Mouse (Mus musculus): Measurements from ENCODE around the gene Gda. TPM values are rescaled to one million over a fixed set of nuclear protein-coding genes. Genes with fewer than 3 reads are reported as not detected.

Gene Gda
- total RNA-seq (2022): 1 to 10 TPM; 5.3 to 8.1 (median 7.0) TPM

DNA sequence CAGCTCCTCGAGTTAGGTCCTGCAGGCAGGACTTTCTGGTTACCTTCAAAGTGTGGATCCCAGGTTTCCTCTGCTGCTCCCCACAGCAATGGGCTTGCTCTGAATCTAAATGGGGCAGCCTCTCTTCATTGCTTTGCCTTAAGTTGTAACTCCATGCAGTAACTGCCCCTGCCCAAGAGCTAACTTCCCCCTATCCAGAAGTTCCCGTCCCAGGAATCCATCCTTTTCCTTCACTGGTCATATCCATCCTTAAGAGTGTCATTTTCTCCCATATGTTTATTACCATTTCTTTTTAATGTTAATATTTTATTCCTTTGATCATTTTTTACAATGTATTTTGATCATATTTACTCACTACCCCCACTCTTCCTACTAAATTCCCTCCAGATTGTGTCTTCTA, at the start of gene Gda:
Gene Gda, minus strand, starts transcription at position 101 of the 400 bp plus-strand sequence.
- no peak for DNase-seq (ENCODE audit: low spot score in 2 of 2)

DNA sequence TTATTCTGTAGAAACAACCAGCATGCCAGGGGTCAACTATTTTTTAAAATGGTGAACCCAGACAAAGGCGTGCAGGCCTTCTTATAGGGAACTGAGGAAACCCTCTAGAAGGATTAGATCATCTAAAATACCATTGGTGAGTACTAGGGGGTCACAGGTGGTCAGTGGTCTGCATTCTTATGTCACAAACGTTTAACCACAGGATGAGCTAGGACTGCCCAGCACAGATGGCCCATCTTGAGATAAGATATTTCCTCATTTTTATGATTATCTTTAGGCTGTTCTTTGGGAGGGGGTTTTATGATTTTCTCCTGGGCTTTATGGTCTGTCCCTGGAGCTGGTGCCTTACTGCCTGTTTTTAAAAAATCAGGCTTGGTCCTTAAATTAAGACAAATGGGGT, 47.0 kb upstream of the Gda start:
- DNase-seq (ENCODE audit: low spot score in 2 of 2): no peak

DNA sequence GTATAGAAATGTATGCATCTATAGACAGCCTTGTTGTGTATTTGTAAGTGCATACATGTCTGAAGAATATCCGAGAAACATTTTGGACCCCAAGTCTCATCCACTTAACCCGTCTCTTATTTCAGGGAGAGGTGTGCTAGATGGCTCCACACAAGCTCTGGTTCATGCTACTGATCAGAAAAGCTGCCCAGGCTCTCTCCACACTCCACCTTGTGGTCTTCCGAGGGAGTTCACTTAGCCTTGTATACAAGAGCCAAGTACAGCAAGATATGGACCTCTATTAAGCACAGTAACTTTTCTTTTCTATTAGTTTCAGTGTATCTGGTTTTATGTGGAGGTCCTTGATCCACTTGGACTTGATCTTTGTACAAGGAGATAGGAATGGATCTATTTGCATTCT, 36.9 kb upstream of the Gda start:
- peak; percentile 11 to 13 for DNase-seq (ENCODE audit: low spot score in 2 of 2)

DNA sequence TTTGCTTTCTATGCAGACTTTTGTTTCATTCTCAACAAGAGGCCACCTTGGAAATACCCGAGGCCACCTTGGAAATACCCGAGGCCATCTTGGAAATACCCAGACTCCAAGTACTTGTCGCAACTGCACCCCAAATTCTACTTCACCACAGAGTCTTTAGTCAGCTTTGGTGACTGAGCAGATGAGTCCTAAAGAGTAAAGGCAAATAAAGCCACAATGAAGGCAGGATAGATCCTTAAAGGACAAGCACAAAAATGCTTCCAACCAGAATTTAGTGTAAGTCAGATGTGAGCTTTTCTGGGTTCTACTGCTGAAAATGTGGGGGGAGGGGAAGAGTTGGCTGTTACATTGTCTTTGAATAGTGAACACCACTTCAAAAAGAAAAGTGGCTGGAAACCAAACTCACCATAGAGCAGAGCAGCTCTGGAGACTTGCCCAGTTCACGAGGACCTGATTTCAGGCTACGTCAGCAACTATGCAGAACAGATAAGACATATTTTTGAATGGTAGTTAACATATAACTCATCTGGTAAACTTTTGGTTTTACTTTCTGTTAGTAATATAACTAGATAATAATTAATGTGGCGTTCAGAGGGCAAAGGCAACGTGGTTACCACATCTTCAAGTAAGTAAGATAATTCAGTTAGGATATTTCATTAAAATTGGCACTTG, 34.5 kb upstream of the Gda start:
- DNase-seq (ENCODE audit: low spot score in 2 of 2): no peak

DNA sequence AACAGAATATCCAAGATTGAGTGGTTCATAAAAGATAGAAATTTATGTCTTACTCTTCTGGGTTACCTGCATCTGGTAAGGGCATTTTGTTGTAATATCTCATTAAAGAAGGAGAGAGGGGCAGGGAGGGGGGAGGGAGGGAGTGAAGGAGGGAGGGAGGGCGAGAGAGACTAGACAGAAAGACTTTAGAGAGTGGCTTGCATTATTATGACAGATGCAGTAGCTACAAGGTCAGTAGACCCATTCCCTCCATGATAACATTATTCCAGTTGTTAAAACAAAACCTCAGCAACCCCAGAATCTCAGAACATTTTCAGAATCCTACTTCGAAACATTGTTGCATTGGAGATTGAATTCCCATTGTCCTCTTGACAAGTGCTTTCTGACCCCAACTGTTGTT, 33.9 kb upstream of the Gda start:
- DNase-seq (ENCODE audit: low spot score in 2 of 2): no peak

DNA sequence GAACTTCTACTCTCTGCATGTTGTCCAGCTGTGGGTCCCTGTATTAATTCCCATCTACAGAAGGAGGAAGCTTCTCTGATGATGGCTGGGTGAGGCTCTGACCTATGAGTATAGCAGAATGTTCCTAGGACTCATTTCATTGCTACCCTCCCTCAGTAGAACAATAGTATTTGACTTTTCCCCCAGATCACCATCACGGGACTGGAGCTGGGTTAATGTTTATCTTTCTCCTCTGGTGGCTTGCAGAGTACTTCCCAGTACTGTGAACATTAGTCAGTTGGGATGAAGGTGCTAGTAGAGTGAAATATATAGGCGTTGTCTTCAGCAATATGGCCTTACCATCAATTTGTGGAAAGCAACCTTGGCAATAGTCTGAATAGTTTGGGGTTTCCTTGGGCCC, 31.5 kb upstream of the Gda start:
- no peak for DNase-seq (ENCODE audit: low spot score in 2 of 2)

DNA sequence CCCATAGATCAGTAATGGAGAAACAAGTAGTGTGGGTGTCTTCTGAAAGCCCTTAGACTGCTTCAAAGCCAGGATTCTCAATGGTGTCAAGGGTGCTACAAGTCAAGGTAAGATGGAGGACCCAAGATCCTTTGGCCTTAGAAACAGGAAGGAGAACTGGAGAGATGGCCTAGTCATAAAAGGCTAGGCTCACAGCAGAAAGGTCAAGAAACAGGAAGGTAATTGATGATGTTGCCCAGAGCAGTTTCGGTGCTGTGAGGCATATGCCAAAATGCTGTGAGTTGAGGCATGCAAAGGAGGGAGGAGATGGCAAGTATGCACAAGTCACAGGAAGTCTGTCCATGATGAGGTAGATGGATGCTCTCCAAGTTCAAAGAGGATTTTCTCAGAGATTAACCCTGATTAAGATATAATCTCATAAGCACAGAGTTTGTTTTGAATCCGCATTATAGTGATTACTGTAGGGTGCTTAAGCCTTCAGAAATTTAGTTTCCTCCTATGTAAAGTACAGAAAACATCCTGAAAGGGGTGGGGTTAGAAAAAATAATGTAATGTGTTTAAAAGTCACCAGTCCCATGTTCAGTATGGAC, 26.2 kb upstream of the Gda start:
- DNase-seq (ENCODE audit: low spot score in 2 of 2): no peak

DNA sequence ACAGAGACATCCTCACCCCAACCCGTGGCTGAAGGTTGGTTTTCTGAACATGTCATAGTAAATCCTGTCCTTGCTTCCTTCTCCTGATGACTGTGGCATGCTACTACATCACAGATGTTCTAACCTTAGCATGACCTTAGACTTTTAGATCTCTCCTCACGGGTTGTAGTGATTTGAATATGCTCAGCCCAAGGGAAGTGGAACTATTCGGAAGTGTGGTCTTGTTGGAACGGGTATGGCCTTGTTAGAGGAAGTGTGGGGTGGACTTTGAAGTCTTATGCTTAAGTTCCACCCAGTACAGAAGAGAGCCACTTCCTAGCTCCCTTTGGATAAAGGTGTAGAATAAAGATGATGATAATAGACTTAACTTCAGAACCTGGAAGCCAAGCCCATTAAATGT, 22.6 kb upstream of the Gda start:
- no peak for DNase-seq (ENCODE audit: low spot score in 2 of 2)

DNA sequence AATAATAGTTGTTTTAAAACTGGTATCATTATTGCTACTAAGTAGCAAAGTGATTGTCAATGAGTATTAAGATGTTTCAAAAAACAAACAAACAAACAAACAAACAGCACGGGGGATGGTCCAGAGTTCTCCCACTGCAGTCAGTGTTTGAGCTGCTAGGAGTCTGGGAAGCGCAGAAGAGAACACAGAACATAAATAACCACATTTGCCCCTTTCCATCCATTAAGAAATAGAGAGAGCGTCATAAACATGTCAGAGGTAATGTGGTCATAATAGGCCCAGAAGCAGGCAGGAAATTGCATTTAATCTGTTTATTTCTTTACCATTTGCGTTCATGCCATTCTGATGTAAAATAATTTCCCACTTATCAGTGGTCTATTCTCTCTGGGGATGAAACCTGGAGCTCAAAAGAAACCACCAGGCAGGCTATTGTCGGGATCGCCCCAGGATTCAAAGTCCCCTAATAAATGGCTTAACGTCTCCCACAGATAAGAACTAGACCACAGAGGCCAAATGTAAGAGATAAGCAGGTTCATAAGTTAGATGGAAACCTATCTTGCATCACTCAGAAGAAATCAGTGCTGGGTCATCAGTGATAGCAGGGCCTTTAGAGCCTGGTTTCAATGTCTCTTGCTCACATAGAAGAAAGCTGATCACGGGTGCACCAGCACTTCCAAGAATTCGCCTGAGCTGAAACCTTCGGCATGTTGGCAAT, 20.7 kb upstream of the Gda start:
- DNase-seq (ENCODE audit: low spot score in 2 of 2): no peak

DNA sequence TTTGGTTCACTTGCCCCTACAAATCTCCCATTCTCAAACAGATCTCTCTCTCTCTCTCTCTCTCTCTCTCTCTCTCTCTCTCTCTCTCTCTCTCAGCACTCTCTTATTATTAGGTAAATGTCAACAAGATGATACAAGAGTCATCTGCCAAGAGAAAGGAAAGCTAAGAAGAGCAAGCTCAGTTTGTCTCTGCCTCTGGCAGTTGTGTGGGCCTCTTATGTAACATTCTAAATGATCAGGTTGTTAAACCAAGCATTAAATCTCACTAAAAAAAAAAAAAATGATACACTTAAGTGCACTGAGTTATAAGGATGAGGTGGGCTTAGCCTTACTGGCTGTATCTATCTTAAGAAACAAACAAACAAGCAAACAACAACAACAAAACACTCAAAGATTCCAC, 18.1 kb upstream of the Gda start:
- DNase-seq (ENCODE audit: low spot score in 2 of 2): no peak

DNA sequence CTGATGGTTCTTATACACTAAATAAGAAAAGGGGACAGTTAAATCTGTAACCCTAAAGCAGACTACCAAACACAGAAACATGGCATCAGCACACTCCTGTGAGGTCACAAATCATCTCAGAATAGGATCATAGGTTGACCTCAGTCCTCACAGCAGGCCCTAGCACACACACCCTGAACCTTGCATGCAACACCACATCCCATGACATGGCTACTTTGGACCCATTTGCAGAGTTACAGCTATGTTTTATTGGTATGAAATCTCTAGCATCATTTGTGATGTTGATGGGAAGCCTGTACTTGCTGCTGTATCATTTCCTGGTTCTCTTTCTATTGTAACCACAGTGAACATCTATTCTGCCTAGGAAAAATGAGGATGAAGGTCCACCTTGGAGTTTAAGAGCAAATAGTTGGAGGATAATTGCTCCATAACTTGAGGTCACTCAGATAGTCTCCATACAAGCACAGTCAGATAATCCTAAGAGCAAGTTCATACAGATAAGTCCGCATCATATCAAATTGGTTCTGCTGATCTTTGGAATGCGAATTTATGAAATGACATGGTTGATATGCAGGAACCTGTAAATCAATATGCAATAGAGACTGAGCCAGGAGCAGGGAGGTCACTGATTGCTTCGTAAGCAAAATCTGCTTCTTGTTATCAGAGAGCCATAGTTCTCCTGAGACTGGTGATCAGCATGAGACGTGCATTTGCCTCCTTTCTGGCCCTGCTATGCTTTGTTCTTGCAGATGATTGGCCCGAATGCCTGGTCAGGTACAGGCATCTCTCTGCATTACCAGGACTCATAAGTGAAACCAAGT, 14.1 kb upstream of the Gda start:
- no peak for DNase-seq (ENCODE audit: low spot score in 2 of 2)

DNA sequence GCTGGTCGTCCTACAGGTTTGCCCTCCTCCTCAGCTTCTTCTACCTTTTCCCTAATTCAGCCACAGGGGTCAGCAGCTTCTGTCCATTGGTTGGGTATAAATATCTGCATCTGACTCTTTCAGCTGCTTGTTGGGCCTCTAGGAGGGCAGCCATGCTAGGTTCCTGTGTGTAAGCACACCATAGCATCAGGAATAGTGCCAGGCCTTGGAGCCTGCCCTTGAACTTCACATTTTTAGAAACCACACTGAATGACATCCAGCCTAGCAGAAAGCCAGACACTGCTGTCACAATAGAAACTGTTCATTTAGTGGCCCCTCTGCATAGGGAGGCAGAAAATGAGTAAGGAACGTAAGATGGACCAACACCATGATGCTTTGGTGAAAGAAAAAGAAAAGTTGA, 8.9 kb upstream of the Gda start:
- DNase-seq (ENCODE audit: low spot score in 2 of 2): no peak

DNA sequence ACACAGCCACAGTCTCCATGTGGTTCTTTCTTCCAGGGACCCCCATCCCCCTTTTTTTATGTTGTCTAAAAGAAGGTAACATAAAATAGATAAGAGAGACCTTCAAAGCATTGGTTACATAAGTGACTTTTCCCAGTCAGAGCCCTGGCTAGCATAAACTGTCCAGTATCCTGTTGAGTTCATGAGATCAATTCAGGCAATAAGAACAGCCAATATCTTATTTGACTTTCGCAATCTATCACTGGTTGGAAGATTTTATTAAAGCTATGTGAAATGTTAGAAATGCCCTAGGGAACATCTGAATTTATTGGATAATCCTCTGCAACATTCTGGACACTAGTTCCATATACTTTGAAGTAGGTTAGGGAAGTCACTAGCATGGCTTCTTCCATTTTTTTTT, 7.8 kb upstream of the Gda start:
- DNase-seq (ENCODE audit: low spot score in 2 of 2): no peak

DNA sequence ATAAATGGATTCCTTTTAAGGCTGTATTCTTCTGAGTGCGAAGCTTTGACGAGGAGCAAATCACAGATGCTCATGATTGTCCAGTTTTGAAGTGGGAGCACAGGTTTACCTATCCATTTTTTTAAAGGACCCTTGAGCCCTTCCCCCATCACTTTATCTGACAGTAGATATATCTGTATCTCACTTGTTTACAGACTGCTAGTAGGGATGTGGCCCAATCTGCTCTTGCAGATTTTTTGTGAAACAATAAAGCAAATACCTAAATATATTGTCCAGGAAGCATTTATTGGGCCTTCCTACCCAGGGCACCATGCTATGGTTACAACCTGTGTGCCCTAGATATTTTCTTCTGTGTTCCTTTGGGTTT, 6.8 kb upstream of the Gda start:
- DNase-seq (ENCODE audit: low spot score in 2 of 2): no peak

DNA sequence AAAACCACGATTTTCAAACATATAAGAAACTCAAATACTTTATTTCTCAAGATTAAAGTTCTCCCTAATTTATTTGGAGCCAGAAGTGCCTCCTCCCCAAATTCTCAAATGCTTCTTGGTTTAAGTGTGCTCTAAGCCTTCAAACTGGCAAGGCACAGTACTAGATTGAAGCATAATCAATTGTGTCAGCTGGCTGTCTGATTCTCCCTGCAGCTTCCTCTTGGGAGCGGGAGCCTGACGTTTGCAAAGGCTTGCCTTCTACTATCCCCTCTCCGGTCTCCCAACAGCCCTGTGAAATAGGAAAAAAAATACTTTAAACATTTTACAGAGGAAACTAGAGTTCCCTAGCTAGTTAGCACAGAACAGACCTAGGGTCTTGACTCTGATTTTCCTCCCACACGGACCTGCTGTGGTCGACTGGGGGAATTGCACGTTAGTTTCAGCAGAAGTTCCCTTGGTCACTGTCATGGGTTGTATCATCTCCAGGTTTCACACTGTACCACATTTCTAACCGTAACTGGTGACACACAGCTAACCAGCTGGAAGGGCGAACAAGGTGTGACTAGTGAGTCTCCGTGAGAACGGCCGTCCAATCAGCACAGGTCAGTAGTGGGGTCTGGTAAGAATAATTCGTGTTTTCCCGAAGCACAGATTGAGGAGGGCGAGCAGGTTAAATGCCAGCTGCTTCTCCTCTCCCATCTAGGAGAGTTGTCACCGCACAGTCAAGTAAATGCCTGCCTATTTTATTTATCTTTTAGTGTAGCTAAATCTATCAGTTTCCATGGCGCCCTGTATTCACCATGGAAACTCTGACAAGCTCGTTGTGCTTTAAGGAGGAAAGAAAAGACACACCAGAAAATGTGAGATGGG, 6.2 kb upstream of the Gda start:
- no peak for DNase-seq (ENCODE audit: low spot score in 2 of 2)

DNA sequence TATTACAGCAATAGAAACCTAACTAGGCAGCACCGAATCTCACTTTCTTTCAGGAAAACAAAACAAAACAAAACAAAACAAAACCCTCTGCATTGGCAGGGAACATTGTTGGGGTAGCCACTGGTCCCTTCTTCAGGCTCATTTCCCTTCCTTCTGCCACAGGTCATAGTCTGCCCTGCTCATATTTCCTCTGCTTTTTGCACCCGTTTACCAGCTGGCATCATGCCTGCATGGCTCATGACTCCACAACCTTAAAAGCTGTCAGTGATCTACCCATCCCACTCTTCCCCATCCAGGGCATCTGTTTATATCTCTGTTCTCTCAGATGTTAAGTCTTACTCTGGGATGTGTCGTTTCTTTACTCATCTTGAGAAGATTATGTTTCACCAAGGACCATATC, 5.3 kb upstream of the Gda start:
- no peak for DNase-seq (ENCODE audit: low spot score in 2 of 2)

DNA sequence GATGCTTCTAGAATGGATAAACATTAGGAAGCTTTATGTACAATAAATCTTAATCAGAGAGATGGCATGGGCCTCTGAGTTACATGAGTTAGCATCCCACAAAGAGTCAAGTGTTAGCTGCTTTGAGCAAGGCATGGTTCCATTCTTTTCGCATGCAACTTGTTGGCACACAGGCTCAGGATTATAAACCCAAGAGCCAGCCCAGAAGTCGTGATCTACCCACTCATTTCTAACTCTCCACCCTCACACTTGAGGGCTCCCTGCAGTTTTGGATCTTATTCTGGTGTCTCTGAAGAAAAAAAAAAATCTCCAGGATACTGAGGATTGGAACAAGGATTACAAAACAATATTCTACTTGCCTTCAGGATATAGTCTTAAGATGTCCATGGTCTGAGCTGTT, 4.5 kb upstream of the Gda start:
- no peak for DNase-seq (ENCODE audit: low spot score in 2 of 2)

DNA sequence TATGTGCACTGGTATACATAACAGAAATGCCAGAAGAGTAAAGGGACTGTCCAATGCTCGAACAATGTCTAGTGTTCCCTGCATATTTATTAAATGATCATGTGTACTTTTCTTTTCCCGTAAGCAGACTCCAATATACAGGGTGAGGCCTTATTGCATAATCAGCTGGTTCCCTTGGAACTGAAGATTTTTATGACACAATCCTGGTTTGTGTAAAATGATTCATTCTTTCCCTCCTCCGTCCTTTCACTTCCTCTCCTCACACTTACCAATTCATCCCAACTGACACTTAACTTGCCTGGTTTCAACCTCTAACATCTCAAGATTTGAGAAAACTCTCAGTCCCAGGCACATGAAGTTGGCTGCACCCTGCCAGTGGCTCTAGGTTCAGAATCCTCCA, 3.5 kb upstream of the Gda start:
- no peak for DNase-seq (ENCODE audit: low spot score in 2 of 2)

DNA sequence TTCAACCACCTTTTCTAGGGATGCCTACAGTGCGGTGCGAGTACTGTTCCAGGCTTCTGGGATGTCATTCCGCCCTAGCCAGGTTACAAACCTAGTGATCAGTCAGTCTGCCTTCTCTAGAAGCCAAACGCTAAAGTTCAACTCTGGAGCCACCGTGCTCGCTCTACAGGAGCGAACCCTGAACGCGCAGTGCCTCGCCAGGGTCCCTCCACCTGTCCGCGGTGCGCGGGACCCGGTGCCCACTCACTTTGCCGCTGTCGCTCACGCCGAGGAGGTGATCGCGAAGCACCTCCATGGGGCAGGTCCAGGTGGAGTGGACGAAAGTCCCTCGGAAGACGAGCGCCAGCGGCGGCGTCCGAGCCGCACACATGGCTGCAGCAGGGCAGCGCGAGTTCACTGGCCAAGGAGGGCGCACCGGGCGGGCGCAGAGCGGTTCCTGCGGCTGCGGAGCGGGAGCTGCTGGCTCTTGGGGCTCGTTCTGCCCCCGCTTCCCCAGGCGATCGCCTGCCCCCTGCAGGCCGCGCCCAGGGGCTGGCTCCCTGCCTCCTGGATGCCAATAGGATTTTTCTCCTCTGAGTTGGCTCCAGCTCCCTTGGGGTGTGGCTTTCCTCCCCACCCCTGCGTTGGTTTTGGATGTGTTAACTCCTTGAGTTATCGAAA, 994 bp downstream of the Gda start:
- DNase-seq (ENCODE audit: low spot score in 2 of 2): peak; percentile 73 to 78

DNA sequence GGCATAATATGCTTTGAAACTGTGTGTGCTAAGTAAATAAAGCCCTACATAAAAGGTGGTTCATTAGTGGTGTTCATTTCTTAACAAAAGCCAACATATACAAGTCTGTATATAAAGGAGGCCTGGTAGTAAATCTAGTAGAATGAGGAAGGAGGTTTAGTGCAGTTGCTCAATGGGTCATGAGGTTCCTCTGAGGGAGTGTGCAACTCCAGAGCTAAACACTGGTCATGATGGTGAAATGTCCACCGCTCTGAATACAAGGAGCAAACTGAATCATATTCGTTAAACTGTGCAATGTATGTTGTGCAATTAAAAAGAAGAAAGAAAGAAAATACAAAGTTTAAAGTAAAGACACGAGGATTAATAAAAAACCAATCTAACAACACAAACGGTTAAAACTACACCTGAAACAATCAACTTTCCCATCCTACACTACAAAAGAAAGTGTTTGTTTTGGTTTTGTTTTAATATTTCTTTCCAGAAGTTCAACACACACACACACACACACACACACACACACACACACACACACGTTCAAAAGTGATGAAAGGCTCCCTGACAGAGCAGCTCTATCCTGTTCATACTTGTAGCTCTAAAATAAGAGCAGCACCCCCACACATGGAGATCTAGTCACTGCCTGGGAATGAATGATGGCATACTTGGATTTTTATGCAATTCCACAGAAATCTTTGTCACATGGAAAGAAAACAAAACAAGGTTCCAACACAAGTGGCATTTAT, 11.9 kb downstream of the Gda start:
- DNase-seq (ENCODE audit: low spot score in 2 of 2): no peak
